Mouse (Mus musculus): ENCODE data around the gene Dzank1. TPM values are rescaled to one million over a fixed set of nuclear protein-coding genes. Genes with fewer than 3 reads are reported as not detected.

Gene Dzank1
- total RNA-seq, 2 experiments from 2014 or later: 154 to 164 TPM

- DNase-seq (ENCODE audit: low spot score in 2 of 2): no peak
- intact Hi-C loops (cut with DNase I): no loop called here
Observed at GRCm38 (mm10) chr2:144427852-144428251, 99.4 kb downstream of the Dzank1 start.

DNA sequence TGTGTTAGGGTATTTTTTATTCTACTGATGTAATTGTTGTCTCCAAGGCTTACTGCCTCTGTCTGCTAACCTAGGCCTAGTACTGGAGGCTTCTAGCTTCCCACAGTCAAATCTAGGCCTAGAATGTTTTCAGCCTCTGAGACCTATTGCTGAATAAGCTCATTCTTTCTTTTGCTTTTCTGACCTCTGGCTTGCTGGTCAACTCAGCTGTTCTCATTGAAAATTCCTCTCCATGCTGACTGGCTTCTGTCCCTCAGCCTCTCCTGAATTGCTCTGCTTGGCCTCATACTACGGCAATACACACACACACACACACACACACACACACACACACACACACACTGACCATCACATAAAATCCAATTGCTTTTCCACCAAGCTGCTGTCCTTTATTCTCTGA is 101.5 kb downstream of the Dzank1 start:
- DNase-seq (ENCODE audit: low spot score in 2 of 2): no peak
- intact Hi-C loops (cut with DNase I): no loop called here

- intact Hi-C loops (cut with DNase I): no loop called here
- DNase-seq (ENCODE audit: low spot score in 2 of 2): no peak
Observed at GRCm38 (mm10) chr2:144422094-144422675, 105.0 kb downstream of the Dzank1 start.

Other genes with a start within 250 kb of the Dzank1 start
- 1 to 10 TPM; 6.8 to 8.6 TPM for gene Ovol2, start 195.3 kb downstream of the Dzank1 start, total RNA-seq (2021)
- gene Kat14, start 158.4 kb downstream of the Dzank1 start, total RNA-seq (2021): 10 to 100 TPM; 32.2 to 36.0 TPM
- 1 to 10 TPM; 7.4 to 9.1 TPM for gene Pet117, start 158.4 kb downstream of the Dzank1 start, total RNA-seq (2021)
- gene Polr3f, start 304 bp upstream of the Dzank1 start, total RNA-seq (2021): 10 to 100 TPM; 23.9 to 26.5 TPM
- 10 to 100 TPM; 27.7 to 28.4 TPM for gene Rbbp9, start 23.5 kb upstream of the Dzank1 start, total RNA-seq (2021)
- 10 to 100 TPM; 48.4 to 50.1 TPM for gene Sec23b, start 28.8 kb upstream of the Dzank1 start, total RNA-seq (2021)
- gene Smim26, start 66.6 kb upstream of the Dzank1 start, total RNA-seq (2021): 10 to 100 TPM; 49.7 to 51.4 TPM
- 10 to 100 TPM; 57.8 to 58.3 TPM for gene Dtd1, start 72.5 kb upstream of the Dzank1 start, total RNA-seq (2021)